Comparison of ENCODE assay signal across 14 mouse cellular contexts in genomic region chr13:25069765-25070164, GRCm38 (mm10).
"Had no signal": no experiment of that assay in that cellular context is flagged by ENCODE, and none has a peak within 500 bp of the region (broad histone marks: within the 10 kb centered on the region; RNA-seq: fewer than 3 reads in every experiment).

No protein-coding gene starts in this region.

- H3K4me3 ChIP-seq: limb, embryonic 12.5 days; liver, embryonic 13.5 days; midbrain, embryonic 13.5 days; stomach, embryonic 15.5 days had no signal

- ATAC-seq: liver, postnatal 0 days; midbrain, embryonic 13.5 days had no signal

- H3K27me3 ChIP-seq: limb, embryonic 12.5 days; liver, embryonic 13.5 days; midbrain, embryonic 13.5 days; stomach, embryonic 15.5 days had no signal

- H3K36me3 ChIP-seq: limb, embryonic 12.5 days; liver, embryonic 13.5 days; midbrain, embryonic 13.5 days; stomach, embryonic 15.5 days had no signal

- H3K27ac ChIP-seq: limb, embryonic 12.5 days; liver, embryonic 13.5 days; midbrain, embryonic 13.5 days; stomach, embryonic 15.5 days had no signal

- DNase-seq: kidney, adult 18-20 months; kidney, postnatal 36 days; layer of hippocampus, adult 9-11 months; layer of hippocampus, postnatal 36 days; liver; liver, embryonic 13.5 days; liver, postnatal 0 days; lung, postnatal 36 days; right cerebral cortex, postnatal 14 days; thymus, adult 2 months; thymus, postnatal 36 days had no signal

- H3K4me2 ChIP-seq: limb, embryonic 12.5 days; liver, embryonic 13.5 days; midbrain, embryonic 13.5 days; stomach, embryonic 15.5 days had no signal

- H3K9me3 ChIP-seq: limb, embryonic 12.5 days; liver, embryonic 13.5 days; midbrain, embryonic 13.5 days; stomach, embryonic 15.5 days had no signal

- H3K4me1 ChIP-seq: limb, embryonic 12.5 days; liver, embryonic 13.5 days; midbrain, embryonic 13.5 days; stomach, embryonic 15.5 days had no signal

- H3K9ac ChIP-seq: limb, embryonic 12.5 days; liver, embryonic 13.5 days; liver, postnatal 0 days; midbrain, embryonic 13.5 days; stomach, embryonic 15.5 days had no signal
